Mouse (Mus musculus) retina, embryonic 14.5 days (tissue): Measurements from ENCODE around the gene Rsph4a.
"Not testable (repeated sequence)": the region's sequence is repeated elsewhere in the genome, so short reads cannot be mapped to it uniquely, and the experiment has no call there.

Experiments
- DNase-seq: peaks from one replicate; pipeline ENCODE4 v3.0.0-alpha.2; 2015; ENCODE audit warnings: low spot score

Rsph4a gene

GRCm38 (mm10) chr10:33904530-33905481 lies at the start of gene Rsph4a:
Gene Rsph4a (plus strand): TSS chr10:33905111.
- DNase-seq: peak; percentile 74

GRCm38 (mm10) chr10:33857421-33857820 lies 47.5 kb upstream of the Rsph4a start, which contains the start of gene Sult3a1:
Gene Sult3a1 (plus strand): TSS chr10:33857721.
- DNase-seq: no peak

GRCm38 (mm10) chr10:33865994-33866393 lies 38.9 kb upstream of the Rsph4a start:
- no peak for DNase-seq

GRCm38 (mm10) chr10:33870441-33870840 lies 34.5 kb upstream of the Rsph4a start:
- no peak for DNase-seq

GRCm38 (mm10) chr10:33872672-33873398 lies 32.1 kb upstream of the Rsph4a start:
- DNase-seq: no peak

GRCm38 (mm10) chr10:33882411-33882810 lies 22.5 kb upstream of the Rsph4a start:
- not testable (repeated sequence) for DNase-seq

- not testable (repeated sequence) for DNase-seq
These were observed 3.4 kb upstream of the Rsph4a start for GRCm38 (mm10) chr10:33901520-33901919.

- DNase-seq: peak; percentile 29
These were observed 578 bp downstream of the Rsph4a start for GRCm38 (mm10) chr10:33905489-33905888.

- DNase-seq: no peak
These were observed 35.8 kb downstream of the Rsph4a start for GRCm38 (mm10) chr10:33940702-33941101.

- DNase-seq: no peak
These were observed 40.5 kb downstream of the Rsph4a start for GRCm38 (mm10) chr10:33945390-33945789.

GRCm38 (mm10) chr10:33946336-33946735 lies 41.4 kb downstream of the Rsph4a start:
- no peak for DNase-seq

- peak; percentile 89 for DNase-seq
These were observed 46.1 kb downstream of the Rsph4a start, which contains the start of gene Zup1 for GRCm38 (mm10) chr10:33950803-33951583. Gene Zup1 (minus strand): TSS chr10:33951269.

- DNase-seq: no peak
These were observed 47.6 kb downstream of the Rsph4a start for GRCm38 (mm10) chr10:33952509-33952908.
